Mouse (Mus musculus) fibroblast of lung, adult 2 months (primary cell): ENCODE measurements around the gene Slc12a1.
"Not testable (repeated sequence)": the region's sequence is repeated elsewhere in the genome, so short reads cannot be mapped to it uniquely, and the experiment has no call there.

Experiments
- DNase-seq: peaks from one replicate; pipeline ENCODE4 v3.0.0-alpha.2; 2011; ENCODE audit warnings: low read depth

Gene Slc12a1

GRCm38 (mm10) chr2:125152388-125152787 lies at the start of gene Slc12a1:
Gene Slc12a1, plus strand, starts transcription at chr2:125152505.
- no peak for DNase-seq

GRCm38 (mm10) chr2:125104491-125104890 lies 47.8 kb upstream of the Slc12a1 start:
- DNase-seq = not testable (repeated sequence)

DNA sequence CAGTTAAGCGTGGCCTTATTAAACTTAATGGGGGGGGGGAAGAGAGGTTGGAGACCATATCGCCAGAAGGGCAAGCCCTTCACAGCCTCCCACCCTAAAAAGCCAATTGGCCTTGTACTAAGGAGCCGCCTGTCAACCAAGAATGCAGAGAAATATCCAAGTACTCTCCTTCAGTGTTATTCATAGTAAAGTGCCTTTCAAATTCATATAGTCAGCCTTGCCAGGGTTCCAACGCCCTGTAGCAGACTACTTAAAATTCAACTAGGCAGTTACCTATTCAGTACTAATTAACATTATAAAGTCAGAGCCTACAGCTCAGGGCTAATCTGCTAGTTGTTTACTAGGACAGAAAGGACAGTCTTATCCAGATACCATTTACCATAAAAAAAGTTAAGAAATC lies 45.8 kb upstream of the Slc12a1 start:
- DNase-seq = not testable (repeated sequence)

DNA sequence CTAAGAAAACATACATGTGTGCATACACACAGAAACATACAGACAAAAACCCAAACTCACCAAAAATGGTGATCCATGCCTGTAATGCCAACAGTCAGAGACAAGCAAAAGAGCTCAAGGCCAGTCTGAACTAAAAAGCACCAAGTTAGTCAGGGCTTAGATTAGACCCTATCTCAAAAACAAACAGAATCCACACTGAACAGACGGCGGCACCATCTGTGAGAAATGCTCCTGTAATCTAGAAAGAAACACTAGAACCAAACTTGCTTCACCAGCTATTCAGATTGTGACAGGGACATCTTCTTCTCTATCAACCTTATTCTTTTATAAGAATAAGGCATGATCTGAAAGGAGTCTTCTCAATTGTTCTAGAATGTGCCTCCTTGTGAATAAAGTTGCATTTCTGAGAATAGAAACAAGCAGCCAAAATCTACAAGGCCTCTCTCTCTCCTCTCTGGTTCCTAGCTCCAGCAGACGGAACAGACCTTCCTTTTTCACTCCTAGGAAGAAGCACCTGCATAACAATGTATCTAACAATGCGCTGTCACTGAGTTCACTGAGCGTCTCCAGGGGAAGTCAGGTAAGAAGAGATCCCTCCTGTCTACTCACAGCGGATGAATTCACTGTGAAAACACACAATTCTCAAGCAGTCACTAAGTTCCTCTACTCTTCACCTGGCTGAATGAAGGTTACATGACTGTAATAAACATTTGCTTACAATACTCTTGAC lies 32.8 kb upstream of the Slc12a1 start:
- DNase-seq = no peak

- DNase-seq = no peak
These were observed 30.0 kb upstream of the Slc12a1 start for GRCm38 (mm10) chr2:125122288-125122623.

- DNase-seq = no peak
These were observed 29.5 kb upstream of the Slc12a1 start for GRCm38 (mm10) chr2:125122624-125123476.

DNA sequence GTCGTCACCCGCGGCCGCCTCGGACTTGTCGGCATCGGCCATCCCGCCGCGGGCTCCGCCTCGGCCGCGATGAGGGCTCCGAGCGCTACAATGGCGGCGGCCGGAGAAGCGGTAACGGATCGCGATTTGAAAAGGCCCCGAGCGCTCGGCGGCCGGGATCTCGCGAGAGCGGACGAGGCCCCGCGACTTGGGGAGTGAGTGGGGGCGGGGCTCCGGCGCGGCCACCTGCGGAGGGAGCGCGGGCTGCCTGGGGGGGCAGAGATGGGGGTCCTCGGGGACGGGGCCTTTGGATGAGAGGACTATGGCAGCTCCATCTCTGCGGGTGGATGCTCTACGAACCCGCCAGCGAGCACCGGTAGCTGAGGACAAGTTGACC lies 28.8 kb upstream of the Slc12a1 start, which contains the start of gene Myef2:
Myef2 (minus strand) TSS at position 185 of the 376 bp plus-strand sequence.
- DNase-seq = no peak

DNA sequence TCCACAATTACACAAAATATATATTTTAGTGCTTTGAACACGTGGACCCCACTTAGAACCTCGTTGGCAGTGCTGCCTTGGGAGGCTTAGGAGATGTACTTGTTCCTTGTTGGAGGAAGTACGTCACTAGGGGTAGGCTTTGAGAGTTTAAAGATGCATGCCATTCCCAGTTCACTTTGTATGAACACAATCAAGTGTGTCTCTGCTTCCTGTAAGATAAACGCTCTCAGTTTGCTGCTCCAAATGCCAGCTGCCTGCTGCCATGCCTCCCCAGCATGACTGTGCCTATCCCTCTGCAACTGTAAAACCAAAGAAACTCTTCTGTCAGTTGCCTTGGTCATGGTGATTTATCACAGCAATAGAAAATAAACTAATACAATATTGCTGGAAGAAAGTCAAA lies 26.5 kb upstream of the Slc12a1 start:
- DNase-seq = no peak

GRCm38 (mm10) chr2:125126792-125127191 lies 25.5 kb upstream of the Slc12a1 start:
- no peak for DNase-seq

GRCm38 (mm10) chr2:125134113-125134512 lies 18.2 kb upstream of the Slc12a1 start:
- DNase-seq = no peak

- DNase-seq = no peak
These were observed 16.1 kb upstream of the Slc12a1 start, which contains the start of gene Ctxn2 for GRCm38 (mm10) chr2:125135903-125136811. Gene Ctxn2, plus strand, starts transcription at chr2:125136692.

- DNase-seq = no peak
These were observed 15.5 kb upstream of the Slc12a1 start for GRCm38 (mm10) chr2:125136846-125137245.

DNA sequence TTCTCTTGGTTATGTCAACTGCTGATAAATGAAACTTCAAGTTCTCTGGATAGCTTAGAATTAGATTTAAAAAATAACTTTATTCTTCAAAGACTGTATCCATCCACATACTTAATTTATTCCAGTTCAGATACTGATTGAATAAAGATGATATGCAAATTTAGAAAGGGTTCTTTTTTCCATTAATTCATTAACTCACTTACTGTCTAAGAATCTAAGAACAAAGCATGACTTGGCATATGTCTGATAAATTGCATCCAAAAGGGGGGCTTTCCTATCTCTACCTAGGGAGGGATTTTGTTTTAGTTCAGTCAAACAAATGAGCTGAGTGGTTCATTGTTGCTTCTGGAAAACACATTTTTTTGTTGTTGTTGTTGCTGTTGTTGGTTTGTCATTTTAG lies 10.0 kb upstream of the Slc12a1 start:
- no peak for DNase-seq

- no peak for DNase-seq
These were observed 2.0 kb downstream of the Slc12a1 start for GRCm38 (mm10) chr2:125154294-125154693.

DNA sequence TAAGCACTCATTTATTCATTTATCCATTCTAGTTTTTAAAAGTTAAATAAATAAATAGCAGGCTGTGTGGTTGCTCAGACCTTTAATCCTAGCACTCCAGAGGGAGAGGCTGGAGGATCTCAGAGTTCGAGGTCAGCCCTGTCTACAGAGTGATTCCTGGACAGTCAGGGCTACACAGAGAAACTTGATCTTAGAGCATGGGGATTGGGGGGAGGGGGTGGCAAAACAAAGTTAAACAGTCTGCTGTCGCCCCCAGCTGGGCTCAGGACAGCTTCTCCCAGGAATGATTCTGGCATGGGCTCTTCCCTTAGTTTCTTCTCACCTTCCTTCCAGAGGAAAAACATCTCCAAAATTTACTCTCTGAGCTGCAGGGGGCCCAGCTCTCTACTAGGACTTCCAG lies 3.2 kb downstream of the Slc12a1 start:
- DNase-seq = no peak

GRCm38 (mm10) chr2:125162012-125162470 lies 9.7 kb downstream of the Slc12a1 start:
- DNase-seq = no peak

DNA sequence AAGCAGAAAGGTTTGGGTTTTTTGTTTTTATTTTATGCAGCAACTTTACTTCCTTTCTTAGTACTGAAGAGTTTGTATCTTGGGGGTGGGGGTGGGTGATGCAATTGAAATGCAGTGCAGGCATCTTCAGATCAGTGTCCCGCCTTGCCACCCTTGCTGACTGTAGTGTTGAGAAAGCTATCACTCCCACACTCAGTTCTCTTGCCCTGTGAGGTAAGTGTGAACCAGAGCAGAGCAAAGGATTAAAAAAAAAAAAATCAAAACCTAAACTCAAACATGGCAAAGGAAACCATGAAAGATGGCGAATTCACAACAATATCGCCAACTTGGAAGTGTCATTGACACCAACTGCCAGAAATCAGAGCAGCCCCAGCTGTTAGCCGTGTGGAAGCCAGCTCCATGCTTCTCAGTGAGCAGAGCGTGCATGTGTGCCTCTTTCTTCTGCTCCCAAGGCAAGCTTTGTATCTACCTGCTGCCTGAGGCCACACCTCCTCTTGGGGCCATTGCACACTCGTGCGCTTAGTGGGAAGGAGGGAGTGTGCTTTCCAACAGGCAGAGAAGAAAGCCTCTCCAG lies 26.0 kb downstream of the Slc12a1 start:
- no peak for DNase-seq

DNA sequence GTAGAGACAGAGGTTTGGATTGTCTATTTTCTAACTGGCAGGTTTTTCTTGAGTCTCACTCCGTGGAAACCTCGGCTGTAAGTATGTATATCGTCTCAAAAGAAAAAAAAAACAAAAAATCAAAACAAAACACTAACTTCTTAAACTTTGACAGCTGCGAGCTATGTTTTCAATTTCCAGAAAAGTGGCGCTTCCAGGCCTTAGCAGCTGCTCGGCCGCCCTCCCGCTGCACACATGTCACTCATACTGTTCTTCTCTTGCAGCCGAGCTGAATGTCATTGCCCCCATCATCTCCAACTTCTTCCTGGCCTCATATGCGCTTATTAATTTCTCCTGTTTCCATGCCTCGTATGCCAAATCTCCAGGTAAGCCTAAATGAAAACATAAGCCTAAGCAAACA lies 35.6 kb downstream of the Slc12a1 start:
- no peak for DNase-seq

DNA sequence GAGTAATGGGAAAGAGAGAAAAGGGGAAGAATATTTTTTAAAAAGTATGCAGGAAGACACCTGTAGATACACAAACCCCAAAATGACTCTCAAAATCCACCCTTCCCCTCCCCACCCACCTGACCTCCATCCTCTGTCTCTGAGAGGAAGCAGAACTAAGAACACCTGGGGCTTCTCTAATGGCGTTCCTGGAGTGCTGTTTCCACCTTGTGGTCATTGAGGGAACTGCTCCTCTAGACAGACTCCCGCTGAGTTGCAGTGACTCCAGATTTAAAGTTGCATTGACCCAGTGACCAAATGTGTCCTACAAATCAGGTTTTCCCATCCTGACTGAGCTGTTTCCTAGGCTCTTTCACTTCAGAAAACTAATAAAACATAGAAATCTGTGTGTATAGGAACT lies 36.9 kb downstream of the Slc12a1 start:
- DNase-seq = peak; percentile 36

DNA sequence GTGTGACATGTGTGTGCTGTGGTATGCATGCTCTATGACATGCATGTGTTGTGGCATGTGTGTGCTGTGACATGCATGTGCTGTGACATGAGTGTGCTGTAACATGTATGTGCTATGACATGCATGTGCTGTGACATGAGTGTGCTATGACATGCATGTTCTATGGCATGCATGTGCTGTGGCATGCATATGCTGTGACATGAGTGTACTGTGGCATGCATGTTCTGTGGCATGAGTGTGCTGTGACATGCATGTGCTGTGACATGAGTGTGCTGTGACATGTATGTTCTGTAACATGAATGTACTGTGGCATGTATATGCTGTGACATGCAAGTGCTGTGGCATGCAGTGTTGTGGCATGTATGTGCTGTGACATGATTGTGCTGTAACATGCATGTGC lies 40.6 kb downstream of the Slc12a1 start:
- no peak for DNase-seq

DNA sequence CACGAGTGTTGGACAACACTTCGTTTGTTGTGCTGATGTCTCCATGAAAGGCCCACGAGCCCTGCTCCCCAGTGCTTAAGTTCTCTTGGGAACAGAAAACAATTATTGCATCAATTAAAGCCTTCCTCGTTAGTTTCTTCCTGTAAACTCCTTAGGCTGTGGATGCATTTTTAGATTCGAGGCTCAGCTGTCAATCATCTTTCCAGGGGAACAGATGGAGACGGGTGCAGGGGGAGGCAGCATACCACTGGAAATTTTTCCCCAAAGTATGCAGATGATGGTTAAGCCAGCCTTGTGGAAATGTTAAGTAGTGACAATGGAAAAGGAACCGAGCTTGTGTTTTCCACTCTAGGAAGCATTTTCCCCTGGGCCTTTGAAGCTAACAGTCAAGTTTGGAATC lies 44.5 kb downstream of the Slc12a1 start:
- DNase-seq = no peak
